Mouse (Mus musculus) left cerebral cortex, postnatal 25 days (tissue): ENCODE measurements at regions not wholly inside any gene's neighbourhood (a gene's known extent, or its start where the extent isn't known, plus 50 kb on each side); places are given as distances from the start of the nearest gene placed in this dataset.

Experiments
- DNase-seq, 2 experiments: peaks; one replicate each; pipeline ENCODE4 v3.0.0; 2022; ENCODE audit warnings: low spot score in 2 of 2, mixed read lengths in 1 of 2
- intact Hi-C: fragments of 180-260 bp; cut with DNase I; formaldehyde crosslinking; loops from one replicate; pipeline ENCODE4 v1.15.1; 2025

GRCm38 (mm10) chrX:13921867-13922266 lies 70.7 kb upstream of the Cask start:
- intact Hi-C loops: no loop called here
- peak in 1 of 2 experiments; percentile 61 for DNase-seq

DNA sequence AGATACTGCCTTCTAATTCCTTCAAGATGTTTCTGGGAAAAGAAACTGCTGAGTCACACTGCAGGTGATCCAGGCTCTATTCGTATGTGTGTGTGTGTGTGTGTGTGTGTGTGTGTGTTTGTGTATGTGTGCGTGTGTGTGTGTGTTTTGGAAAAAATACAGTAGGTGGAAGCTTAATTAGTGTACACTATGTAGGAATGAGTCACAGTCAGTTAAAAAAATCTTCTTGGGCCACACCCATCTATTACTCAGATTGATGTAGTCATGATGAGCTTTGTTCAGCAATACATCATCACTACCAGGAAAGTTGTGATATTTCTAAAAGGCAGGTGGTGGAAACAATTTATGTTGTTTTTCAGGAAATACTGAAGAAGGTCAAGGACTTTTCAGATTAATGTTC lies 67.5 kb upstream of the Cask start:
- intact Hi-C loops: no loop called here
- no peak for DNase-seq
